In the genomic region with DNA sequence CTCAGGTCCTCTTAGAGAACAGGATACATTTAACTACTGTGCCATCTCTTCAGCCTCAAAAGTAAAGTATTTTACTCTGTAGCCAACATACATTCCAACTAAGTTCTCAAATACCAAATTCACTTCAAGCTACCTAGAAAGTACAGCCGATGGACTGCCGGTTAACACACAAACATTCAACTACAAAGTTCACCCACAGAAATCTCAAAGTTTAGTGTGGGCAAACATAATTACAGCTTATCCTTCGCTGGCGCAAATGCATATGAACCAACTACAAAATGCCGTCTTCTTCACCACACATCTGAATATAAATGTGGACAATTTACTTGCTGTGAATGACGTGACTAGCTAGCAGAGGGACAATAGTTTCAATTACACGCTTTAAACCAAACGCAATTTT, we compare ENCODE assay signal across 8 mouse cellular contexts. TPM values are rescaled to one million over a fixed set of nuclear protein-coding genes. Genes with fewer than 3 reads are reported as not detected.
DNase-seq lines count a peak whose midpoint lies in the region; ATAC-seq and TF ChIP-seq lines count a peak whose summit lies in the region.

No protein-coding gene starts in this region.

- no peaks in the 10 kb centered on the region for H3K9me3 ChIP-seq in forebrain, embryonic 14.5 days (replicated peaks; ENCODE audit: control insufficient read depth, low read length)
- H3K9me3 ChIP-seq in liver, embryonic 13.5 days (replicated peaks): no peaks in the 10 kb centered on the region

- peak overlapping the region; percentile 96; the same call in 1 of the 2 replicates for H3K9ac ChIP-seq in heart, adult 2 months (ENCODE audit: low read depth, low read length)
- H3K9ac ChIP-seq in forebrain, embryonic 14.5 days (ENCODE audit: low read length): peak overlapping the region; percentile 94
- peak overlapping the region; percentile 95 for H3K9ac ChIP-seq in liver, embryonic 13.5 days

- peaks cover 6% of the 10 kb centered on the region for H3K36me3 ChIP-seq in heart, adult 2 months (ENCODE audit: control insufficient read depth, insufficient read depth, low read length)
- no peaks in the 10 kb centered on the region for H3K36me3 ChIP-seq in forebrain, embryonic 14.5 days (ENCODE audit: control insufficient read depth, insufficient read depth, low read length)
- H3K36me3 ChIP-seq in liver, embryonic 13.5 days: no peaks in the 10 kb centered on the region

- intact Hi-C loops in heart, adult 2 months (cut with DNase I): no loop called here
- intact Hi-C loops in heart, postnatal 14 days (cut with DNase I): loop anchor here (5.0 kb wide), 1 partner anchor 52 kb away; no protein-coding TSS in a partner anchor

- H3K4me1 ChIP-seq in heart, adult 2 months (ENCODE audit: control insufficient read depth, insufficient read depth, low read length): peaks cover 5% of the 10 kb centered on the region
- H3K4me1 ChIP-seq in forebrain, embryonic 14.5 days (ENCODE audit: control insufficient read depth, insufficient read depth, low read length): peaks cover 19% of the 10 kb centered on the region
- peaks cover 33% of the 10 kb centered on the region for H3K4me1 ChIP-seq in liver, embryonic 13.5 days (replicated peaks)

- ATAC-seq in forebrain, embryonic 14.5 days: no peak
- no peak for ATAC-seq in liver, embryonic 13.5 days (ENCODE audit: low read depth)

- no peak for TF ChIP-seq EP300 in heart, adult 2 months (IDR thresholded peaks at IDR 0.05; ENCODE audit: insufficient read depth, low read depth, low read length)

- peak overlapping the region; percentile 96 for H3K27ac ChIP-seq in heart, adult 2 months
- no peak overlapping the region for H3K27ac ChIP-seq in forebrain, embryonic 14.5 days (ENCODE audit: low read depth, low read length)
- H3K27ac ChIP-seq in liver, embryonic 13.5 days: no peak overlapping the region

- no peak for DNase-seq in heart, adult 2 months
- no peak for DNase-seq in heart, postnatal 14 days
- peak; percentile 16 for DNase-seq in A20 (ENCODE audit: low read depth, low spot score)
- no peak for DNase-seq in forebrain, embryonic 14.5 days (ENCODE audit: low spot score)
- DNase-seq in liver, embryonic 13.5 days: no peak
- no peak for DNase-seq in ovary, postnatal 10 days (ENCODE audit: low spot score)
- DNase-seq in right cerebral cortex, postnatal 25 days: no peak
- no peak for DNase-seq in thymus, postnatal 4 days

- peaks cover 4% of the 10 kb centered on the region; the same call in 1 of the 2 replicates for H3K79me2 ChIP-seq in heart, adult 2 months (replicated peaks; ENCODE audit: control insufficient read depth, insufficient read depth, low read length)

- no peaks in the 10 kb centered on the region for H3K27me3 ChIP-seq in heart, adult 2 months (ENCODE audit: control insufficient read depth, insufficient read depth, low read length)
- no peaks in the 10 kb centered on the region for H3K27me3 ChIP-seq in forebrain, embryonic 14.5 days (replicated peaks; ENCODE audit: control insufficient read depth, insufficient read depth, low read length)
- H3K27me3 ChIP-seq in liver, embryonic 13.5 days: no peaks in the 10 kb centered on the region

- WGBS in heart, adult 2 months: 17% methylated on average over 8 of the region's 8 CpGs
- WGBS in forebrain, embryonic 14.5 days: 17% methylated on average over 8 of the region's 8 CpGs
- WGBS in liver, embryonic 13.5 days (ENCODE audit: insufficient replicate concordance): 32% methylated on average over 8 of the region's 8 CpGs

- TF ChIP-seq CTCF in heart, adult 2 months (IDR thresholded peaks at IDR 0.05): no peak

- peak overlapping the region; percentile 94 for H3K4me2 ChIP-seq in forebrain, embryonic 14.5 days (ENCODE audit: low read length)
- H3K4me2 ChIP-seq in liver, embryonic 13.5 days: peak overlapping the region; percentile 97

- peak overlapping the region; percentile 93 for H3K4me3 ChIP-seq in heart, adult 2 months
- H3K4me3 ChIP-seq in forebrain, embryonic 14.5 days (ENCODE audit: low read depth, low read length): peak overlapping the region; percentile 86
- peak overlapping the region; percentile 90 for H3K4me3 ChIP-seq in liver, embryonic 13.5 days (replicated peaks)

- TF ChIP-seq POLR2A in heart, adult 2 months (IDR thresholded peaks at IDR 0.05; ENCODE audit: insufficient read depth, low read depth, low read length): no peak

RNA-seq across cellular contexts. Expression of gene Smurf2, which starts 1.6 kb away (rescaled TPM):
- 10 to 100 TPM; 39.9 to 41.0 TPM for total RNA-seq in heart, adult 2 months (2021)
- polyA plus RNA-seq in heart, adult 2 months (2012; rRNA removed): 9.5 and 14.9 TPM in 2 replicates
- 10 to 100 TPM; 36.4 to 39.4 TPM for total RNA-seq in heart, postnatal 14 days (2021)
- 20.0 and 20.5 TPM in 2 replicates for polyA plus RNA-seq in forebrain, embryonic 14.5 days (2014; fragmentation: Nextera tagmentation; extraction: Ambion mirVana)
- 2.5 and 3.0 TPM in 2 replicates for polyA plus RNA-seq in liver, embryonic 13.5 days (2015; fragmentation: Nextera tagmentation; extraction: Ambion mirVana)
